Mouse (Mus musculus) liver, postnatal 0 days (tissue): Measurements from ENCODE around the gene Szt2.

Source experiments
- CTCF ChIP-seq: sonication (generic); IDR thresholded peaks from 2 replicates; pipeline ENCODE4 v1.5.1; 2016; ENCODE audit warnings: antibody characterized with exemption, low read depth
- EP300 ChIP-seq: IDR thresholded peaks from 2 replicates; pipeline ENCODE4 v1.6.1; 2016; ENCODE audit warnings: antibody characterized with exemption, low read depth, mild to moderate bottlenecking

DNA sequence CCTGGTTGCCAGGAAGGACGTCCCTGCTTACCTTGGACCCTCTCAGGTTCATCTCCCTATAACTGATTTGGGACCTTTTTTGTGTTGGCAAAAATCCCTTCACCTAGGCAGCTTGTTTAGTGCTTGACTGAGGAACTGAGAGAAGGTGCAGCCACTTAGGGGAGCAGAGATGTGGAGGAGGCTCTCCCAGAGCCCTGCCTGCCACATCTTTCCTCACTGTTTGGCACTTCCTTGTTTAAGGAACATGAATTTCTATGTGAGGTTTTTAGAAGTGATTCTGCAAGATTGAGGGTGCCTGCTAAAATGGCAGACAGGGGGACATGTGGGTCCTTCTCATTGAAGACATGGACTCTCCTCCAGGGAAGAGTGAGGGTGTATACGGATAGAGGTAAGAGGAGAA, 58.2 kb downstream of the Szt2 start:
- no peak for TF ChIP-seq CTCF
- TF ChIP-seq EP300, result no peak
